Mouse (Mus musculus): Measurements from ENCODE around the gene Rin3. TPM values are rescaled to one million over a fixed set of nuclear protein-coding genes. Genes with fewer than 3 reads are reported as not detected.

The Rin3 gene
- polyA plus RNA-seq, 1 experiment from 2014 or later: 10.5 TPM

DNA sequence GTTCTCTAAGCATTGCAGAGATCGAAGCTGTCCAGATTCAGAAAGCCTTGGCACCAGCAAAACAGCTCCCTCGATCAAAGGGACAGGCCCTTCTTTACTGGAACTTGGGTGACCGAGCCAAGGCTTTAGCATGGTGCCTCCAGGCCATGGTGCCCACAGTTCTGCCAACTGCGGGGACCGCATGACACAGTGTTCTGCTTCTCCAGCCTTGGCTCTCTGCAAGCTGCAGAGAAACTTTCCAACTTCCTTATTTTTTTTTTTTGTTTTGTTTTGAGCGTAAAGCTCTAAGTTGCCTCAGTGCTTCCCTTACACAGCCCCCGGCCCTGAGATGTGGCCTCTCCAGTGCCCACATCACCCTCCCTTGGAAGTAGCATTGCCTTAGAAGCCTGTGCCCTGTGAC, 82.2 kb downstream of the Rin3 start:
- H3K4me1 ChIP-seq (replicated peaks; ENCODE audit: control insufficient read depth, insufficient read depth, low read length): no peaks in the 10 kb centered on the region
- TF ChIP-seq CTCF (IDR thresholded peaks at IDR 0.05; ENCODE audit: low read depth): no peak
- no peaks in the 10 kb centered on the region for H3K27me3 ChIP-seq (replicated peaks; ENCODE audit: control insufficient read depth, insufficient read depth, low read length)
- no peak overlapping the region for H3K4me2 ChIP-seq (replicated peaks; ENCODE audit: low read depth)
- no peaks in the 10 kb centered on the region for H3K9me3 ChIP-seq (ENCODE audit: control insufficient read depth)
- no peak overlapping the region for H3K4me3 ChIP-seq (ENCODE audit: low read depth, low read length)
- H3K27ac ChIP-seq (ENCODE audit: low read depth, low read length): no peak overlapping the region
- H3K36me3 ChIP-seq (ENCODE audit: control insufficient read depth, insufficient read depth): peaks cover 45% of the 10 kb centered on the region
- 91% methylated on average over 7 of the region's 7 CpGs for WGBS
- H3K9ac ChIP-seq (ENCODE audit: low read depth, low read length): no peak overlapping the region
- no peak for ATAC-seq

DNA sequence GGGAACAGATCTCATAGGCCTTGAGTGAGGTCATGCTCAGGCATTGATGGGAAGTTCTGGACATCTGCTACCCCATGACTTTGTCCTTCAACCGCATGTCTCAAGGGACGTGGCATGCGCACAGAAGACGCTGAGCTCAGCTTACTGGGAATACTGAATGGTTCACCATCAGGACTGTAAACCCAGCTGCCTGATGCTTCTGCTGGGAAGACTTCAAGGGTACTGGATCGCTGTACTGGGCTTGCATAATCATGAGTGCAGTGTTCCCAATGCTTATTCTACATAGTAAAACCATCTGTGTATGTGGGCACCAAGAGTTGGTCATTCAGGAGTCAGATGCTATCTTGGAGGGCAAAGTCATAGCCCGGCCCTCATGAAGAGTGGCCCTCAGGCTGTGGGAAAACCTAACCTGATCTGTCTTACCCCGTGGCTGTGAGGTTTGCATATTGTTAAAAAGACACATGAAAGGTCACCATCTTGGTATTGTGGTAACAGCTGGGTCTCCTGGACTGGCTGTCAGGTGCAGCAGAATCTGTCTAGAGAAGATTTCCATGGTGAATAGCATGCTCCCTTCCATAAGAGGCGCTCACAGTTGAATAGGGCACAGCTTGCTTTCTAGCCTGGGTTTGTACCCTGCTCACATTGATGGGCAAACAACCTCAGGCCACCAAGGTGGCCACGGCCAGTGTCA, 83.4 kb downstream of the Rin3 start:
- Histone ChIP-seq H3K4me3 (ENCODE audit: low read depth, low read length) (no peak overlapping the region), H3K27me3 (replicated peaks; ENCODE audit: control insufficient read depth, insufficient read depth, low read length) (no peaks in the 10 kb centered on the region), H3K4me1 (replicated peaks; ENCODE audit: control insufficient read depth, insufficient read depth, low read length) (no peaks in the 10 kb centered on the region), H3K27ac (ENCODE audit: low read depth, low read length) (no peak overlapping the region), H3K9me3 (ENCODE audit: control insufficient read depth) (no peaks in the 10 kb centered on the region), H3K9ac (ENCODE audit: low read depth, low read length) (no peak overlapping the region), H3K36me3 (ENCODE audit: control insufficient read depth, insufficient read depth) (peaks cover 36% of the 10 kb centered on the region), H3K4me2 (replicated peaks; ENCODE audit: low read depth) (no peak overlapping the region)
- no peak for ATAC-seq
- WGBS: 92% methylated on average over 9 of the region's 9 CpGs
- no peak for TF ChIP-seq CTCF (IDR thresholded peaks at IDR 0.05; ENCODE audit: low read depth)

DNA sequence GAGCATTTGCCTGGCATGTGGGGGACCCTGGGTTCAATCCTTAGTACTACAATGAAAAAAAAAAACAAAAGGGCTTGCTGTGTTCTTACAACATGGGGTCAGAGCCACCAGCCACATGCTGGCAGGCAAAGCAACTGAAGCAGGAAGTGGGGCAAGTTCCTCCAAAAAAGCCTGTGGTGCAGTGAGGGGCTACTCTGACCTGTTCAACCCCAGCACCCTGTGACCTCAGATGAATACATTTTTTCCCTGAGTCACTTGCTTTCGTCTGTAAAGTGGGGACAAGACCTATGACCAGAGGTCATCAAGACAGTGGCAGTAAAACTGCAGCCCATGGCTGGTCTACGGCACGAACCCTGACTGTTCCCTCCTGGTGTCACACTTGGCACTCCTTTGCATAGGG, 84.2 kb downstream of the Rin3 start:
- H3K36me3 ChIP-seq (ENCODE audit: control insufficient read depth, insufficient read depth): peaks cover 33% of the 10 kb centered on the region
- H3K9ac ChIP-seq (ENCODE audit: low read depth, low read length): no peak overlapping the region
- WGBS: 73% methylated on average over 3 of the region's 3 CpGs
- H3K27me3 ChIP-seq (replicated peaks; ENCODE audit: control insufficient read depth, insufficient read depth, low read length): no peaks in the 10 kb centered on the region
- no peak overlapping the region for H3K4me3 ChIP-seq (ENCODE audit: low read depth, low read length)
- H3K27ac ChIP-seq (ENCODE audit: low read depth, low read length): no peak overlapping the region
- no peak for ATAC-seq
- H3K9me3 ChIP-seq (ENCODE audit: control insufficient read depth): no peaks in the 10 kb centered on the region
- H3K4me2 ChIP-seq (replicated peaks; ENCODE audit: low read depth): no peak overlapping the region
- TF ChIP-seq CTCF (IDR thresholded peaks at IDR 0.05; ENCODE audit: low read depth): no peak
- H3K4me1 ChIP-seq (replicated peaks; ENCODE audit: control insufficient read depth, insufficient read depth, low read length): no peaks in the 10 kb centered on the region

DNA sequence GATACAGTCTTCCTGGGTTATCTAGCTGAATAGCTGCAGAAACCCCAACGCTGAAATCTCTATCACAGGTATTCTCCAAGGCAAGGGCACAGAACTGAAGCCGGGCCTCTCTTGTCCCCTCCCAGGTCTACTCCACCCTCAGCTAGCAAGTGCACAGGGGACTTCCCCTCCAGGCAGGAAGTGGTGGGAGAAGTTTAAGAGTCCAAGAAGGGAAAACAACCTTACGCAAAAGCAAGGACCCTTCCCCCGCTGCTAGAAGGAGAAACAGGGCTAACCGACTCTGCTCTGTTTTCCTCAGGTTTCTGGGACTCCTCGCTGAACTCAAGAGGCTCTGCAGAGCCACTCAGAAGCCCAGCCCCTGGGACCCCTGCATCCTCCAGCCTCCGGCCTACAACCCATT, 85.2 kb downstream of the Rin3 start:
- TF ChIP-seq CTCF (IDR thresholded peaks at IDR 0.05; ENCODE audit: low read depth): no peak
- H3K4me1 ChIP-seq (replicated peaks; ENCODE audit: control insufficient read depth, insufficient read depth, low read length): no peaks in the 10 kb centered on the region
- WGBS: 71% methylated on average over 7 of the region's 7 CpGs
- no peaks in the 10 kb centered on the region for H3K9me3 ChIP-seq (ENCODE audit: control insufficient read depth)
- H3K9ac ChIP-seq (ENCODE audit: low read depth, low read length): no peak overlapping the region
- H3K4me3 ChIP-seq (ENCODE audit: low read depth, low read length): no peak overlapping the region
- peaks cover 27% of the 10 kb centered on the region for H3K36me3 ChIP-seq (ENCODE audit: control insufficient read depth, insufficient read depth)
- no peak overlapping the region for H3K4me2 ChIP-seq (replicated peaks; ENCODE audit: low read depth)
- H3K27ac ChIP-seq (ENCODE audit: low read depth, low read length): no peak overlapping the region
- ATAC-seq: no peak
- no peaks in the 10 kb centered on the region for H3K27me3 ChIP-seq (replicated peaks; ENCODE audit: control insufficient read depth, insufficient read depth, low read length)

DNA sequence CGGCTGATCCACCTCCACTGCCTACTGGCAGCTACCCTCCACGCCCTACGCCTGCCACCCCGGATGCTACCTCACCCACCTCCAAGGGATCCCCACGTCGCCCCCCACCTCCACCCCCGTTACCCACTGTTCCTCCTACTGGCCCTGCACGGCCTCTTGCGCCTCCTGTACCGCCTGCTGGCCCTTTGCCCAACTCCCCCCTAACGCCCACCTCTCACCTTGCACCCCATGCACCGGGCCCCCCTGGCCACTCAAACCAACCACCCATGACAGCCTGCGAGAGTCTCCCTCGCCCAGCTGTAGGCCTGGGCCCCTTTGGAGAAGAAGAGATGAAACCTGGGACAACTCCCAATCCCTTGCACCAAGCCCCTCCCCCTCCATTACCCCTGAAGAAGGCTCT, 85.7 kb downstream of the Rin3 start:
- Histone ChIP-seq H3K4me3 (ENCODE audit: low read depth, low read length) (no peak overlapping the region), H3K27ac (ENCODE audit: low read depth, low read length) (no peak overlapping the region), H3K36me3 (ENCODE audit: control insufficient read depth, insufficient read depth) (peaks cover 32% of the 10 kb centered on the region), H3K4me2 (replicated peaks; ENCODE audit: low read depth) (no peak overlapping the region), H3K27me3 (replicated peaks; ENCODE audit: control insufficient read depth, insufficient read depth, low read length) (no peaks in the 10 kb centered on the region), H3K9me3 (ENCODE audit: control insufficient read depth) (no peaks in the 10 kb centered on the region), H3K4me1 (replicated peaks; ENCODE audit: control insufficient read depth, insufficient read depth, low read length) (no peaks in the 10 kb centered on the region), H3K9ac (ENCODE audit: low read depth, low read length) (no peak overlapping the region)
- WGBS: 86% methylated on average over 14 of the region's 14 CpGs
- no peak for TF ChIP-seq CTCF (IDR thresholded peaks at IDR 0.05; ENCODE audit: low read depth)
- ATAC-seq: no peak

DNA sequence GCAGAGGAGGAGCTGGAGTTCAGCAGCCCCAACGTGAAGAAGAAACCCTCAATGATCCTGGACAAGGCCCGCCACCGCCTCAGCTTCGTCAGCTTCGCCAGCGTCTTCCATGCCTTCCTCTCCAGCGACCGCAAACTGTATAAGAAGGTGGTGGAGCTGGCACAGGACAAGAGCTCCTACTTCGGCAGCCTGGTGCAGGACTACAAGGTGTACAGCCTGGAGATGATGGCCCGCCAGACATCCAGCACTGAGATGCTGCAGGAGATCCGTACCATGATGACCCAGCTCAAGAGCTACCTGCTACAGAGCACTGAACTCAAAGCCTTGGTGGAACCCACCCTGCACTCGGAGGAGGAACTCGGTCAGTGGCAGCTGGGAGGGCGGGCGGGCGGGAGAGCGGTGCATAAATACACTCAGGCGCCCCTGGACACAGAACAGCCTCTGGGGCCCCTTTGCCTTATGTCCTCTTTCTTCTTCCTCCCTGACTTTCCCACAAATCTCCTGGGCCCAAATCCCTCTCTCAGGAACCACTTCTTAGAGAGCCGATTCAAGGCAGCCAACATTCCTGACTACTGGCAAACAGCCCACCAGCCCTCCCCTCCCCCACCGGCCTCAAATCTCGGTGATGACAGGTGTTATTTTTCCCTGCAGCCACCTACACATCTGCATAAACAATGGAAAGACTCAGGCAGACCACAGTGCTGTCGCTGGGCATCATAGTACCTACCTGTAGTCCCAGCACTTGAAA, 86.8 kb downstream of the Rin3 start:
- no peak for TF ChIP-seq CTCF (IDR thresholded peaks at IDR 0.05; ENCODE audit: low read depth)
- Histone ChIP-seq H3K4me3 (ENCODE audit: low read depth, low read length) (no peak overlapping the region), H3K36me3 (ENCODE audit: control insufficient read depth, insufficient read depth) (peaks cover 43% of the 10 kb centered on the region), H3K4me2 (replicated peaks; ENCODE audit: low read depth) (no peak overlapping the region), H3K27me3 (replicated peaks; ENCODE audit: control insufficient read depth, insufficient read depth, low read length) (no peaks in the 10 kb centered on the region), H3K4me1 (replicated peaks; ENCODE audit: control insufficient read depth, insufficient read depth, low read length) (no peaks in the 10 kb centered on the region), H3K9me3 (ENCODE audit: control insufficient read depth) (no peaks in the 10 kb centered on the region), H3K9ac (ENCODE audit: low read depth, low read length) (no peak overlapping the region), H3K27ac (ENCODE audit: low read depth, low read length) (no peak overlapping the region)
- 75% methylated on average over 22 of the region's 22 CpGs for WGBS
- ATAC-seq: no peak
